Mouse (Mus musculus) adrenal gland, adult 2 months (tissue): ENCODE measurements around the gene Vps18. TPM values are rescaled to one million over a fixed set of nuclear protein-coding genes. Genes with fewer than 3 reads are reported as not detected.

Experiments
- DNase-seq: peaks from one replicate; pipeline ENCODE4 v3.0.0; 2021
- polyA plus RNA-seq: library from polyadenylated mRNA; depleted of rRNA; stranded (reverse); fragments of >200 nt; gene quantifications from 2 replicates; pipeline ENCODE4 v1.2.3, GENCODE M21; 2012
- total RNA-seq, 2 experiments: library from RNA; stranded (reverse); gene quantifications; 2 replicates each; pipeline ENCODE4 v1.2.3; 2021

The Vps18 gene
- total and polyA plus RNA-seq, 3 experiments = 21.2 to 30.1 (median 22.0) TPM

DNA sequence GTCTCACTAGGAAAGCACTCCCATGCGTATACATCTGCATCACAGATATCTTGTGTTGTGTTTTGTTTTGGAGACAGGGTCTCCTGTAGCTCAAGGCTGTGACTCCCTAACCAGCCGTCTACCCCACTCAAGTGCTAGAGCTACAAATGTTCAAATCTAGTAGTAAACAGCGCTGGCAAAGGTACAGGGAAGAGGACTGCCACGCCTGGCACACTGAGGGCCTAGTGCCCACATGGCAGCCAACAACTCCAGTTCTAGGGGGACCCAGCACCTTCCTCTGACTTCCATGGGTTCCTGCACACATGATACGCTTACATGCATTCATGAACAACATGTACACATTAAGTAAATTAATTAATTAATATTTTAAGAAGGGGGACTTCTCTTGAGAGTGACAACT is 3.7 kb downstream of the Vps18 start:
- no peak for DNase-seq

DNA sequence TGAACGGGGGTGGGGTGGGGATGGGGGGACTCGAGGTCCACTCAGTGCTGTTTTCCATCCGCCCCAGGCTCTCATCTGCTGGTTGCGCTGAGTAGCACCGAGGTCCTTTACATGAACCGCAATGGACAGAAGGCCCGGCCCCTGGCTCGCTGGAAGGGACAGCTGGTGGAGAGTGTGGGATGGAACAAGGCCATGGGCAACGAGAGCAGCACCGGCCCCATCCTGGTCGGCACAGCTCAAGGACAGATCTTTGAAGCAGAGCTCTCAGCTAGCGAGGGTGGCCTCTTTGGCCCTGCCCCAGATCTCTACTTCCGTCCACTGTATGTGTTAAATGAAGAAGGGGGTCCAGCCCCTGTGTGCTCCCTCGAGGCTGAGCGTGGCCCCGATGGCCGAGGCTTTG is 4.3 kb downstream of the Vps18 start:
- DNase-seq = peak; percentile 46

DNA sequence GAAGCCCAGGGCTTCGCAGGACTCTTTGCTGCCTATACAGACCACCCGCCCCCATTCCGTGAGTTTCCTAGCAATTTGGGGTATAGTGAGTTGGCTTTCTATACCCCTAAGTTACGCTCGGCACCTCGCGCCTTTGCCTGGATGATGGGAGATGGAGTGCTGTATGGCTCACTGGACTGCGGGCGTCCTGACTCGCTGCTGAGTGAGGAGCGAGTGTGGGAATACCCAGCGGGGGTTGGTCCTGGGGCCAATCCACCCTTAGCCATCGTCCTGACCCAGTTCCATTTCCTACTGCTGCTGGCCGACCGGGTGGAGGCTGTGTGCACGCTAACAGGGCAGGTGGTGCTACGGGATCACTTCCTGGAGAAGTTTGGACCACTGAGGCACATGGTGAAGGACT is 4.8 kb downstream of the Vps18 start:
- no peak for DNase-seq

DNA sequence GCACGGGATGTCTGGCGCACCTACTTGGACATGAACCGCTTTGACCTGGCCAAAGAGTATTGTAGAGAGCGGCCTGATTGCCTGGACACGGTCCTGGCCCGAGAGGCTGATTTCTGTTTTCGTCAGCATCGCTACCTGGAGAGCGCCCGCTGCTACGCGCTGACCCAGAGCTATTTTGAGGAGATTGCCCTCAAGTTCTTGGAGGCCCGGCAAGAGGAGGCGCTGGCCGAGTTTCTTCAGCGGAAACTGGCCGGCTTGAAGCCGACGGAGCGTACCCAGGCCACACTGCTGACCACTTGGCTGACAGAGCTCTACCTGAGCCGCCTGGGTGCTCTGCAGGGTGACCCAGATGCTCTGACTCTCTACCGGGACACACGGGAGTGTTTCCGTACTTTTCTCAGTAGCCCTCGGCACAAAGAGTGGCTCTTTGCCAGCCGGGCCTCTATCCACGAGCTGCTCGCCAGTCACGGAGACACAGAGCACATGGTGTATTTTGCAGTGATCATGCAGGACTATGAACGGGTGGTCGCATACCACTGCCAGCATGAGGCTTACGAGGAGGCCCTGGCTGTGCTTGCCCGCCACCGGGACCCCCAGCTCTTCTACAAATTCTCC is 5.3 kb downstream of the Vps18 start:
- no peak for DNase-seq

DNA sequence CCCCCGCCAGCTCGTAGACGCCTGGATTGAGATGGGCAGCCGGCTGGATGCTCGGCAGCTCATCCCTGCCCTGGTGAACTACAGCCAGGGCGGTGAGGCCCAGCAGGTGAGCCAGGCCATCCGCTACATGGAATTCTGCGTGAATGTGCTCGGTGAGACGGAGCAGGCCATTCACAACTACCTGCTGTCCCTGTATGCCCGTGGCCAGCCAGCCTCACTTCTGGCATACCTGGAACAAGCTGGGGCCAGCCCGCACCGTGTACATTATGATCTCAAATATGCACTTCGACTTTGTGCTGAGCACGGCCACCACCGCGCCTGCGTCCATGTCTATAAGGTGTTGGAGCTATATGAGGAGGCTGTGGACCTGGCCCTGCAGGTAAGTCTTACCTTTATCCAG is 5.9 kb downstream of the Vps18 start:
- DNase-seq = no peak

DNA sequence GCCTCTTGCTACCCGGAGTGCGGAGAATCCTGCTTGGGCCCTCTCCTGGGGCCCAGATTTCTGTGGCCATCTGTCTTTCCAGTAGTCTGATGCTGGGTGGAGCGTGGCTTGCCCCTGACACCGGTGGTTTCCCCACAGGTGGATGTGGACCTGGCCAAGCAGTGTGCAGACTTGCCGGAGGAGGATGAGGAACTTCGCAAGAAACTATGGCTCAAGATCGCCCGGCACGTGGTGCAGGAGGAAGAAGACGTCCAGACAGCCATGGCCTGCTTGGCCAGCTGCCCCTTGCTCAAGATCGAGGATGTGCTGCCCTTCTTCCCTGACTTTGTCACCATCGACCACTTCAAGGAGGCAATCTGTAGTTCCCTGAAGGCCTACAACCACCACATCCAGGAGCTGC is 8.2 kb downstream of the Vps18 start:
- no peak for DNase-seq

DNA sequence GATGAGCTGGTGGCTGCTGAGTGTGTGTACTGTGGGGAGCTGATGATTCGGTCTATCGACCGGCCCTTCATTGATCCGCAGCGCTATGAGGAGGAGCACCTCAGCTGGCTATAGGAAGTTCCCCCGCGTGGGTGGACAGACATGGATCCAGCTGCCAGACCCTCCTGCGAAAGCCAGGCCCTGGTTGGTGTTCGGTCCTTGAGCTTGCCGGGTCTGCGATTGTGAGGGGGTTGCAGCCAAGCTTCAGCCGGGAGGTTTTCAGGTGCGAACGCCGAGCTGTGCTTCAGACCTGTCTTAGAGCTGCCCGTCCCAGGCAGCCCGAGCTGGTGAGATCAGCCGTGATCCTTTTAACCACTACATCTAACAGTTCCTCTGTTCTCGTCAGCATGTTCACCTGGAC is 9.0 kb downstream of the Vps18 start:
- no peak for DNase-seq

DNA sequence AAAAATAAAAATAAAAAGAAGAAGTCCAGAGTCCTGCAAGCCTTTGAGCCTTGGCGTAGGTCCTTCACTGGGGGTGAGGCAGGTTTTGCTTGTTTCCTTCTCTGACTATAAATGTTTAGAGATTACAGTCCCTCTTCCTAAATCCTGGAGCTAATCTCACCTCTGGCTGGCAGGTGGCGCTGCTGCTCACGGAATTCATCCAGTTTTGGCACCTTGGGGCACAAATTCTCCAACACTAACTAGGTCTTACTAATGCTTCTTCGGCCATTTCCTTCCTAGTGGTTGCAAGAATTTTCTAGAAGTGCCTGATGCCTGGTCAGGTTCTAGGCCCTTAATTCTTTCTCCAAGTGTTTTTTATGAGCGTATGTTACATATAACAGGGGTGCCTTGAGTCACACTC is 9.8 kb downstream of the Vps18 start:
- peak; percentile 75 for DNase-seq

DNA sequence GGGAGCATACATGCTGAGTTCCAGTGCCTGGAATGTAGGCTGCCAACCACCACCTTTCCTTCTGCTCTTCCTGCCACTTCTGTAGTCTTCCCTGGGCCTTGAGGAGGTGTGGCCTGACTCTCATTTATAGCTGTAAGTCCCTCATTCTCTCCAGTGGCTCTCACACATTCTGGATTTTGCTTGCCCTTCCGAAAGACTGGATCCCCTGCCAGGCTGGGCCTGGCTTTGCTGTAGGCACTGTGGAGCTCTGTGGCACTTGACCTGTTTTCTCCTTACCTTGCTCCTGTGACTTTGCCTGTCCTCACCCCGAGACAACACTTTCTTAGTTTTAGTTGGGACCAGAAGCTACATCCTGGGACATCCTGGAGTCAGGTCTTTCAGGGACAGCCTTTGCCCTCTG is 10.3 kb downstream of the Vps18 start:
- no peak for DNase-seq

DNA sequence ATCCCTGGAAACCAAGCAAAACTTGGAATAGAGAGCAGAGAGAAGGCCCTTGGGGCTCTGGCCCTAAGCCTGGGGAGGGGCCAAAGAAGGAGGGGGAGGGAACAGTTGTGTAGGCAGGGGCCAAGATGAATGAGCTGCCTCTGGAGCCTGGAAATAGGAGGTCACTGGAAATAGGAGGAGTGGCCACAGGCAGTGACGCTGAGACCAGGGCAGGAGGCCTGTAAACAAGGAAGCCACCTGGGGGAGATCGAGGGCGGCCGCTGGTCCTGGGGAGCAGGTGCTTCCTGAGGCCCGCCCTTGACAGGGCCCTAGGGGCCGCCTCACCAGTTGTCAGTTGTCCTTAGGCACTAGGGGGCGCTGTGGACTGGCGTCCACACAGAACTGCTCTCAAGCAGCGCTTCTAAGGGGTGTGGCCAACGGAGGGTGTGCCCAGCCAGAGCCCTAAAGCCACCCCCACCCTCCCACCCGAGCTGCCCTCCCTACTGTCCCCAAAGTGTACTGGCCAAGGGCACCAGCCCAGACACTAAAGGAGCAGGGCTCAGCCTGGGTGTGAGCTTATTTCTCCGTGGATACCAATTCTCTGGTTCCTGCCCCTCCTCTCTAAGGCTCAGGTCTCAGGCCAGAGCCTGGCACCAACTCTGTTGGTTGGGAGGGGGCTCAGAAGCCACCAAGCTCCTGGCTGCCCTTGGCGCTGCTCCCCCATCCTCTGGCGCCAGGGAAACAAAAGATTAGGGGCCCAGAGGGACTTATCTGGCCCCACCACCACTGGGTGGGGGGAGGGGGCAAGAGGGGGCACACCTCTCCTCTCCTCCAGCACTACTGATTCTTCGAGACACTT is 11.7 kb downstream of the Vps18 start:
- DNase-seq = peak; percentile 90

DNA sequence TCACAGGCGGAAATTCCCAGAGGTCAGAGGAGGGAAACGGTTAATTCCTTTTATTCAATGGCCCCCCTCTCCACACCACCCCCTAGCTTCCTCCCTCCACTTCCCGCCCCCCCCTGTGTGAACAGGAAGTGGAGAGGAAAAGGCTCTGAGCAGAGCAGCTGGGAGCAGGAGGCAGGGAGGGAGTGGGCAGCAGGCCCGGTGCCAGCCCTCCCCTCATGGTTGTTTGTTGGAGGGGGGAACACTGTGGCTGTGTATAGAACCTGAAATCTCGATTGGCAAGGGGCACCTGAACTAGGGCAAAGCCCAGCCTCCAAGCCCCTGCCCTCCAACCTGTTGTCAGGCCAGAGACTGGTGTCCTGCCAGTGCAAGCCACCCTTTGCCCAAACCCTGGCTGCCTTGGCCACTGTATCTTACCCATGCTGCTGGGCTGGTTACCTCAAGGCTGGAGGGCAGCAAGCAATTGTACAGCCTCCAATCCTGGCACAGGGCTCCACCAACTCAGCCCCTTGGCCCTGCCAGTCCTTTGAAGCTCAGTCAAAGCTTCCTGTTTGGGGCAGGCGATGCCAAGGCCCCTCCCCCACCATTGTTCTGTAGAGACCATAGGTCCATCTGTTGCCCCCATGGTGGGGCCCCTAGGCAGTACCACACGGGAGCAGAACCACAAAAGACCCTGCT is 12.4 kb downstream of the Vps18 start:
- peak; percentile 68 for DNase-seq

DNA sequence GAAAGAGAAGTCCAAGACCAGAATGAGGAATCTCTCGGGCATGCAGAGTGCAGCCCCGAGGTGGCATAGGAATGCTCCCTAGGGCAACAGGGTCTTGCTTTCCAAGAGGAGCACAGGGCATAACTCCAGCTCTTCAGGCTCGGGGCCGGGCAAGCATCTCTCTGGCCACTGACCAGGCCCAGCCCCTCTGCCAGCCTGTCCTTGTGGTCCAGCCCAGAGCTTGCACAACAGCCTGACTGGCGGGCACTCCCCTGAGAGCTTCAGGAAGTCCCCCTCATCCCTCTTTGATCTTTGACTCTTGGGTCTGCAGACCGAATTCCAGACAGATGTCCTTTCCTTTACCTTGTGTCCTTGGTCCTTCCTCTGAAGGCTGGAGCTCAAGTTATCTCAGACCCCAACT is 14.3 kb downstream of the Vps18 start:
- peak; percentile 64 for DNase-seq

DNA sequence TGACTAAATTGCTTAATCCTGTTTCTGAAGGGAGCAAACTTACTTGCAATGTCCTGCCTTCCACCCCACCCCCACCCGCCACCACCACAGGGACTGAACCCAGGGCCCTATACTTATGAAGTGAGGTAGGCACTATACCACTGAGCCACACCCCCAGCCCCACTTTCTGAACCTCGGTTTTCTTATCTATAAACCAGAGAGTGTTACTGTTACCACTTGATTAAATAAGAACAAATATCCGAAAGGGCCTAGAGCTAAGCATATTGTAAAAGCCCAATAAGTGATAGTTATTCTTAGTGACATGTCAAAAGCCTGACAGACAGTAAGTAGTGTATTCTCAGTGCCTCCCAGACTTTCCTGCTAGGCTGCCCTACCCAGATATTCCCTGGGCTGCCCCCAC is 15.9 kb downstream of the Vps18 start:
- no peak for DNase-seq

DNA sequence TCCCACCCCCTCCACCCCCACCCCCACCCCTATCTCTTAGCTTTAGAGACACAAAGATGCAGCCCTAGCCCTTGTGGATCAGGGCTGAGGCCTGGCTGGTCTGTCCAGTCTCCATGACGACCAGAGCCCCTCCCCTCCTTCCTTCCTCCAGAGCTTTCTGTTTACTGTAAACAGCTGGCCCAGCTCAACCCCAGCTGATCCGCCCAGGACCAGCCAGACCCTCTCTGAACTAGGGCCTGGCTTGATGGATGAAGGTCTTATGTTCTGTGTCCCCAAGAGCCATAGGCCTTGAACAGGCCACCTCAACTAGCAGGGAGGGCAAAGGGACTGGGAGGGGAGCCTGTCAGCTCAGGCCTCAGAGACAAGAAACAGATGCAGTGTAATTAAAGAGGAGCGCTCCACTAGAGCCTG is 16.3 kb downstream of the Vps18 start:
- DNase-seq = peak; percentile 62

DNA sequence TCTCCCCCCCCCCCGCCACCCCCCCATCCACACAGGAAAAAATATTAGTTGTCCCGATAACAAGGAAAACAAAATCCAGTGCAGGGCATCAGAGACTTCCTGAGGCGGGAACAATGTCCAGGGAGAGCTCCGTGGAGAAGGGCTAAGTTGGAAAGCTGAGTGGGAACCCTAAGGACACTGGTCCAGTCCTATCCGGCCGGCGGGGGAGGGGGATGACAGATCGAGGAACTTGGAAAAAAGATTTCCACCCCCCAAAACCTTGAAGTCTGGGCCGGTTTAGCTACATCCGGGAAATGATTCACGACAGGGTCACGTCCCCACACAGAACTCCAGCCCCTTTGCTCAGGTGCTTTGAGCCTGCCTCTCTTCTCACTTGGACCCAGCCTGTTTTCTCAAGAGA is 23.0 kb downstream of the Vps18 start:
- DNase-seq = peak; percentile 70

DNA sequence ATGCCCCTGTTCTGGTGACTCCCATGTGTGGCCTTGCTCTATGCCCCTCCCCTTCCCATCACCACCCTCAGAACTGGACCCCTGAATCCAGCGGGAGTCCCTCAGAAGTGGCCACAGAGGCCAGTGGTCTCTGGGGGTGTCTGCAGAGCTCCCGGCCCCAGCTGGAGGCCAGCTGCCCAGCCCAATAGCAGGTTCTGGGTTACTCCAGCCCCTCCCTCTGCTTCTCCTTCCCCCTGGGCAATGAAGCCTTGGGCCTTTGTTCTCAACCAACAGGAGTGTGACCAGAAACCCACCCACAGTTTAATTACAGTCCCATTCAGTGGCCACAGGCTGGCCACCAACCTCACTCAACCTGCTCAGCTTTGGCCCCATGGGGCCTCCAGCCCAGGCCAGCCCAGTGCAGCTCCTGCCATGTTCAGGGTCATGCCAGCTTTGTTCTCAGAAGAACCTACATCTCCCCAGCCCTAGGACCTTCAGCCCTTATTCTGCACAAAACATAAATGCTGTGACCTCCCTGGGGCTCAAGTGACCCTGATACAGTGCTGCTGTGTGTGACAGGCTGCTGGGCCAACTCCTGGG is 23.9 kb downstream of the Vps18 start:
- no peak for DNase-seq

DNA sequence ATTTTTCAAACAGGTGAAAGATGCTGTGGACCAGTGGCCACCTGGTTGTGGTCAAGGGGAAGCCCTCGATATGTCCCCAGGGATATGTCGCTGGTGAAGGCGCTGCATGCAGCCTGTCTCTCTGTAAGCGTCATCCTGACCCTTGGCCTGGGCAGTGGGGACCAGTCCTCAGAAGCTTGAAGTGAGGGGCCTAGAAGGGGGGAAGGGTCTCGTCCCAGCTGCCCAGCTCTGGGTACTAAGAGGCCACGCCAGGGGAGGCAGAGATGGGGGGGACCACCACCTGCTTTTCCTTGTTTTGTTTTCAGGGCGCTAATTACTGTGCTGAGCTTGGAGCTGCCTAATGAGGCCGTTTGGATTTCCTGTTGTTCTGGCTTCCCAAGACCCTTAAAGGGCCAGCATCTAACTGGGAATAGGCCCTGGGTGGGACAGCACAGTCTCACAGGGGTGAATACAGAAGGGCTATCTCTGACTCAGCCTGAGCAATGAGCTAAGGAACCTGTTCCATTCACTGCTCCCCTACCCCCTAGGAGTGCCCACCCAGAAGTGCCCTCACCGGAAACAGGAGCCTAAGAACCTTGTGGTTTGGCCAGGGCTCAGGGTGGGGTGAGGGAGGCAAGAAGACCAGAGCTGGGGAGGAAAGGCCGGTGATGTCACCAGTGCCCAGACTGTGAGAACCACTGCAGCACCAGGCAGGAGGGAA is 25.4 kb downstream of the Vps18 start:
- no peak for DNase-seq

DNA sequence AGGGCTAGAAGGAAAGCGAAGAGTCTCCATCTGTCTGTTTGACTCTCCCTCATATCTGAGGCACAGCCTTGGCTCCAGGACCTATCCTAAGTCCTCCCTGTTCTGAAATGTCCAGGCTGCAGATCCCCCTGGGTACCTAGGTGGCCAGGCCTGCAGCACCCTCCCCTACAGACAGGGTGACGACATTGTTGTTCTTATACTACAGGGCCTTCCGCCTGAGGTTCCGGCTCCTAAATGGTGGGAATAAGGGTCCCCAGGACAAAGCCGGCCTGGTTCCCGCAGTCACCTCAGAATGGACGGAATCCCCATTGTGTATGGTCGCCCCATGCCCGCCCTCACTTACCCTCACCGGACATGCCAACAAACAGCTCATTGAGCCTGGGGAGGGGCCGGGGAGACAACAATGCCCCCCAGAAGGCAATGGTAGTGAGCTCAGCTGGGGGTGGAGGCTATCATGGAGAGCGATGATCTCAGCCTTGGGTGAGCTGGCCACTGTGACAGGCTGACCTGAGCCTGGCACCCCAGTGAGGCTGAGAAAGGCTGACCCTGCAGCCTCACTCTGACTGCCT is 26.3 kb downstream of the Vps18 start:
- DNase-seq = no peak

DNA sequence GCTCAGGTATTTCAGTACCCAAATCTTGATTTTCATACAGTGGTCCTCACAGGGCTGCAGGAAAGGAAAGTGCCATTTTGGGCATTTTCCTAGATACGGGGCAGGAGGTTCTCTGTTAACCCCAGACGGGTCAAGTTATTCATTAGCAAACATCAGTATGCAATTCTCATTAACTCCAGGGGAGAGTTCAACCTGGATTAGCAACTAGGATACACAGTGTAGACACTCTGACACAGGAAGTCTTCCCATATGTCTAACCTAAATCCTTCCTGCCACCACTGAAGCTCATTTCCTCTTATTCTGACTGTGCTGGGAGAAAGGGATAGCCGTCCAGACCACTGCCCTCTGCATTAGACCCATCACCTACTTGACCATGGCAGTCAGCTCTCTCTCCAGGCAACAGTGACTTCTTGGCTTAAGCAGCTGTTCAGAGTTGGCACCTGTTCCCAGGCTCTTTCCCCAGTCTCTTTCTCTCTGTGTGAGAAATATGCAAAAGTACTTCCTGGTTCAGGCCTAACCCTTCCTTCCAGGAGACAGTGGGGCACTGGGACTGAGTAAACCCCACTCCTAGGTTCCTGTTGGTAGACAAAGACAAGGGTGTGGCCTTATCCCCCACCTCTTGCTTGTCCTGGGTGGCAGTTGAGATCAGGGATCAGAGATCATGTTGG is 29.6 kb downstream of the Vps18 start:
- DNase-seq = no peak

DNA sequence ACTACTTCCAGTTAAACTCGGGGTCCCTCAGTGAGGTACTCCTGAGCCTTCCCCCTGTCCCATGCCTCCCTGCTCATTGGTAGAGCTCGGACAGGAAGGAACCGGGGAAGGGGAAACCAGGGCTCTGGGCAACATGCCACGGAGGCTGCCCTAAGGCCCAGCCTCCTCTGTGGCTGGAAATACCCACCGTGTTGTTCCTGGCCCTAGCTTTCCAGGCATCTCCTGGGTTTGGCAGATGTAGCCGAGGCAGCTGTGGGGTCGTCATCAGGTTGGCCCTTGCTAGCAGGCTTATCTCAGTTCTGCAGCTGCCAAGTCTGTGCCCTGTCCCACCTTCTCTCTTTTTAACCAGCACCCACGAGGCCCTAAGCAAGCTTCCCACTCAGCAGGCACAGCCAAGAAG is 32.0 kb downstream of the Vps18 start:
- DNase-seq = no peak
